Mouse (Mus musculus) embryonic facial prominence, embryonic 11.5 days (tissue): ENCODE measurements around the gene Nfasc. TPM values are rescaled to one million over a fixed set of nuclear protein-coding genes. Genes with fewer than 3 reads are reported as not detected.

ENCODE experiments used
- ATAC-seq: fragments of 200-750 bp; cut with Nextera tagmentation; replicated peaks from 2 replicates; pipeline ENCODE4 v1.8.0; 2017; ENCODE audit warnings: low read depth; ENCODE audit not compliant: insufficient number of reproducible peaks, low FRiP score, low TSS enrichment
- DNase-seq: peaks from one replicate; pipeline ENCODE4 v3.0.0-alpha.2; 2015; ENCODE audit warnings: low spot score
- H3K27ac ChIP-seq: fragments of 300-500 bp; sonication (generic); replicated peaks from 2 replicates; pipeline ENCODE4 v1.5.1; 2014; ENCODE audit warnings: mild to moderate bottlenecking, low read depth, low read length, control low read depth
- H3K27me3 ChIP-seq: fragments of 300-500 bp; sonication (generic); 2 replicates; pipeline ENCODE4 v1.6.1; 2014; ENCODE audit warnings: mild to moderate bottlenecking, low read length, moderate library complexity, mixed read lengths; ENCODE audit not compliant: control insufficient read depth, insufficient read depth
- H3K36me3 ChIP-seq: fragments of 300-500 bp; sonication (generic); replicated peaks from 2 replicates; pipeline ENCODE4 v1.6.1; 2014; ENCODE audit warnings: low read depth, mild to moderate bottlenecking, low read length, moderate library complexity, mixed read lengths; ENCODE audit not compliant: control insufficient read depth, insufficient read depth
- H3K4me1 ChIP-seq: fragments of 300-500 bp; sonication (generic); 2 replicates; pipeline ENCODE4 v1.6.1; 2014; ENCODE audit warnings: low read length, mixed read lengths; ENCODE audit not compliant: control insufficient read depth, insufficient read depth
- H3K4me2 ChIP-seq: fragments of 300-500 bp; sonication (generic); 2 replicates; pipeline ENCODE4 v1.6.1; 2014; ENCODE audit warnings: low read depth, mild to moderate bottlenecking, control low read depth, low read length, moderate library complexity
- H3K4me3 ChIP-seq: fragments of 300-500 bp; sonication (generic); 2 replicates; pipeline ENCODE4 v1.5.1; 2014; ENCODE audit warnings: low read depth, low read length, control low read depth
- H3K9ac ChIP-seq: fragments of 300-500 bp; sonication (generic); replicated peaks from 2 replicates; pipeline ENCODE4 v1.6.1; 2014; ENCODE audit warnings: mild to moderate bottlenecking, control low read depth, low read length
- H3K9me3 ChIP-seq: fragments of 300-500 bp; sonication (generic); replicated peaks from 2 replicates; pipeline ENCODE4 v1.6.1; 2016; ENCODE audit warnings: mild to moderate bottlenecking, low read length, inconsistent platforms, mixed read lengths; ENCODE audit not compliant: control insufficient read depth
- WGBS: fragments of 180-500 bp; shearing (Covaris S2); extraction: QIAGEN DNeasy Blood & Tissue Kit; methylation state at CpG from one replicate; pipeline ENCODE4 v1.1.7; 2014; 5-methylcytosine and 5-hydroxymethylcytosine counted together
- polyA plus RNA-seq: library from polyadenylated mRNA; unstranded; fragments of >200 nt; fragmentation: Nextera tagmentation; extraction: Ambion mirVana; gene quantifications from 2 replicates; pipeline ENCODE4 v1.2.1, GENCODE M21; 2014

Gene Nfasc
- polyA plus RNA-seq, 1 experiment from 2014 or later: 3.6 TPM

DNA sequence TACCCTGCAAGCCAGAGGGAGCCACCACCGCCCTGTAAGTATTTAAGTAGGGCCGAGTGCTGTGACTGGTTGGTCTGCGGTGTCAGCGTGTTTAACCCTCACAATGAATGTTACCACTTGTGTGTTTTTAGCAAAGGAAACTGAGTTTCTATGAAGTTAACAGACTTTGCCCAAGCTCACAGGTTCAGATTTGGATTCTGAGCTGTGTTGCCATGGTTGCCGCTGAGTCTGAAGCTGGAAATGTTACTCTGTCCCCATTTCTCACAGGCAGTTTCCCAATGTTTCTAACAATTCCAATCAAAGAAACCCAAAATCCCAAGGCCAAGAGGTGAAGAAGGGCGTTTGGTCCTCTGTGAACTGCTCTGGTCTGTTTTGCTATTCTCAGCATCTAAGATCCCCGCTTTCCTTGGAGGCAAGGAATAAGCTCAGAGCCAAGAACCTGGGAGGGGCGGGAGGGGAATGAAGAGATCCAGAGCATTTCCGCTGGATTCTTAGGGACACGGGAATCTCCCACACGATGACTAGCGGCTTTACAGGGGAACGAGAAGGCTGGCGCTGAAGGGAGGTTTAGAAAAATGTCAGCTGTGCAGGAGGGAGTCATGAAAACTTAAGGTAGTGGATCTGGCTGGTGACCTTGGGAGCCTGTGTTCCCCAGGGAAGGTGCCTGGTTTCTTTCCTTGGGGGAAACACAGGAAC is 117.8 kb downstream of the Nfasc start:
- Histone ChIP-seq H3K27me3 (no peaks in the 10 kb centered on the region), H3K27ac (no peak overlapping the region), H3K4me3 (no peak overlapping the region), H3K36me3 (no peaks in the 10 kb centered on the region), H3K9me3 (no peaks in the 10 kb centered on the region), H3K4me1 (no peaks in the 10 kb centered on the region), H3K9ac (no peak overlapping the region), H3K4me2 (no peak overlapping the region)
- WGBS: 42% methylated on average over 14 of the region's 14 CpGs
- peak; percentile 20 for DNase-seq
- ATAC-seq: no peak

DNA sequence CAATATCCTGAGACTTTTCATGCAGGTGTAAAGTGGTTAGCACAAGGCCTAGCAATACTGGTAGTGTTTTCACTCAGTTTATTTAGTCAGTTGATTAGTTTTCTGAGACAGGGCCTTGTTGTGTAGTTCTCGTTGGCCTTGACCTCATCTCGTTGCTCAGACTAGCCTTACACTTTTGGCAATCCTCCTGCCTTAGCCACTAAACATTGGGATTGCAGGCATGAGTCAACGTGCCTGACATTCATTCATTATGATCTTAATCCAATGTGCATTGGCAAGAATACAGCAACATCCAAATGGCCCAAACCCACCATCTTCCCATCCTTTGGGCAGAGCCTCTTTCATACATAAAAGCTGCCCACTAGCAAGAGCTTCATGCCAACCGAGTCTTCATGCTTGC is 129.5 kb downstream of the Nfasc start:
- Histone ChIP-seq H3K9ac (no peak overlapping the region), H3K4me1 (no peaks in the 10 kb centered on the region), H3K27ac (no peak overlapping the region), H3K9me3 (no peaks in the 10 kb centered on the region), H3K27me3 (no peaks in the 10 kb centered on the region), H3K4me2 (no peak overlapping the region), H3K4me3 (no peak overlapping the region), H3K36me3 (no peaks in the 10 kb centered on the region)
- DNase-seq (no peak), ATAC-seq (no peak)
- WGBS: 81% methylated on average over 4 of the region's 4 CpGs

DNA sequence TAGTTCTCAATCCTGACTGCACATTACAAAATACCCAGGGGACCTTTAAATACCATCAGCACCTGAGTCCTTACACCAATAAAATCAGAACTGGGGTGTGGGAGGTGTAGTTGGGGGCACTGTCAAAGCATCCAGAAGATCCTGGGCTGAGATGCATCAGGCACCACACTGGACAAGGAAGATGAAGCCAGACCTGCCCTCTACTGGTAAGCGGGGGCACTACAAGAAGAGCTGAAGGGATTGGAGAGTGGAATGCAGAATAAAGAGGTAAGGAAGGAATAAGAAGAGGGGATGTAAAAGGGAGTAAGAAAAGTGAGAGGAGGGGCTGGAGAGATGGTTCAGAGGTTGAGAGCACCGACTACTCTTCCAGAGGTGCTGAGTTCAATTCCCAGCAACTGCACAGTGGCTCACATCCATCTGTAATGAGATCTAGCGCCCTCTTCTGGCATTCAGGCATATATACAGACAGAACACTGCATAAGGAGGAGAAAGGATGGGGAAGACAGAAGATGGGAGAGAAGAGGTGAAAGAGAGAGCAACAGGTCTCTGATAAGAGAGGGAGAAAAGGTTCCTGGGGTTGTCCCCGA is 132.5 kb downstream of the Nfasc start:
- Histone ChIP-seq H3K27me3 (no peaks in the 10 kb centered on the region), H3K4me3 (no peak overlapping the region), H3K4me2 (no peak overlapping the region), H3K9me3 (no peaks in the 10 kb centered on the region), H3K36me3 (no peaks in the 10 kb centered on the region), H3K4me1 (no peaks in the 10 kb centered on the region), H3K9ac (no peak overlapping the region), H3K27ac (no peak overlapping the region)
- DNase-seq (peak; percentile 64), ATAC-seq (0 out of 2 replicates have a peak, but pooled peaks have one; percentile 40)
- 36% methylated on average over 4 of the region's 4 CpGs for WGBS

DNA sequence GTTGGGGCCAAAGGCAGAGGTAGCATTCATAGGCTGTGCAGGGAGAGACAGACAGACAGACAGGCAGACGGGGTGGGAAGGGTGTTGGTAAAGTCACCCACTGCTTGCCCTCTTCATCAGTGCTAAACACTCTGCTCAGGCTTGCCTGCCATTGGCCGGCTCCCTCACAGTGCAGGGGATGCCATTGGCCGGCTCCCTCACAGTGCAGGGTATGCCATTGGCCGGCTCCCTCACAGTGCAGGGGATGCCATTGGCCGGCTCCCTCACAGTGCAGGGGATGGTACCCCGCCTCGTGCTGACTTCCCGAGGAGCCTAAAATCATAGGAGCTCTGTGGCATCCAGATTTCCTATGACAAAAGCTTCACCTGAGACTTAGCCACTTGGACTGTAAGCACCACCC is 139.4 kb downstream of the Nfasc start:
- Histone ChIP-seq H3K4me2 (no peak overlapping the region), H3K4me3 (no peak overlapping the region), H3K9ac (no peak overlapping the region), H3K9me3 (no peaks in the 10 kb centered on the region), H3K27ac (no peak overlapping the region), H3K4me1 (no peaks in the 10 kb centered on the region), H3K27me3 (no peaks in the 10 kb centered on the region), H3K36me3 (no peaks in the 10 kb centered on the region)
- DNase-seq (no peak), ATAC-seq (0 out of 2 replicates have a peak, but pooled peaks have one; percentile 34)
- WGBS: 51% methylated on average over 8 of the region's 8 CpGs

DNA sequence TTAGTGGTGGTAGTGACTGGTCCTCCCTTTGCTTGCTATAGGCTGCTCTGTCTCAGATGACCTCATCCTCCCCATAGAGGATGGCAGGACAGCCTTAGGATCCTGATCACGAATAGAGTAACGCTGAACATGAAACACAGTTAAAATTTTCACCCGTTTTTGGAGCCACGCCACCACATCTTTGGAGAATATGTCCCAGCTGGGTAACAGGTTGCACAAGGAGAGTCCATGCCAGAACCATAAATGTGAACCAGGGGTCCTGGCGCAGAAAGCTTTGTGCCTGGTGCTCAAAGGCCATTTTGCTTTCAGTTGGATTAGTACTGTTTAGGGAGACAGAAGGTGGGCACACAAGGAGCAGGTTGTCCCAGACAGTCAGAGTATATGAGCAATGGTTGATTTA is 143.6 kb downstream of the Nfasc start:
- Histone ChIP-seq H3K9ac (no peak overlapping the region), H3K4me1 (no peaks in the 10 kb centered on the region), H3K9me3 (no peaks in the 10 kb centered on the region), H3K27ac (no peak overlapping the region), H3K4me2 (no peak overlapping the region), H3K27me3 (no peaks in the 10 kb centered on the region), H3K36me3 (no peaks in the 10 kb centered on the region), H3K4me3 (no peak overlapping the region)
- DNase-seq (no peak), ATAC-seq (no peak)
- 89% methylated on average over 5 of the region's 5 CpGs for WGBS

DNA sequence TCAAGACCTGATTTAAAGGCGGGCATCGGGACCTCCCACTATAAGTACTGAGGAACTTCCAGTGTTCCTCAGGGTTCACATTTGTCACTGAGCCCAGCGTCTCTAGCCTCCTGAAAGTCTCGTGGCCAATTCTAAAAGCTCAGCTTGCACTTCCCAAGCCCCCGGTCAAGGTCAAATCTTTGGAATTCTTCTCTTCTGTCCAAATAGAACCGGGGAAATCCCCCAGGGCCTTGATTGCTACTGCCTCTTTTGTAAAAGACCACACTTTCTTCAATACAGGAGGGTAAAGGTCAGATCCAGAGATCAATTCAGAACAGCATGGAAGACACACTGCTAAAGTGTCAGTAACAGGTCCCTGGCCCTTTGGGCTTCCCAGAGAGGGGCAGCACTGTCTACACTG is 145.9 kb downstream of the Nfasc start:
- WGBS: 36% methylated on average over 6 of the region's 6 CpGs
- H3K9me3 ChIP-seq: no peaks in the 10 kb centered on the region
- DNase-seq (no peak), ATAC-seq (no peak)
- H3K4me1 ChIP-seq: no peaks in the 10 kb centered on the region
- no peak overlapping the region for H3K9ac ChIP-seq
- H3K27me3 ChIP-seq: no peaks in the 10 kb centered on the region
- H3K4me3 ChIP-seq: no peak overlapping the region
- no peak overlapping the region for H3K27ac ChIP-seq
- no peak overlapping the region for H3K4me2 ChIP-seq
- no peaks in the 10 kb centered on the region for H3K36me3 ChIP-seq

DNA sequence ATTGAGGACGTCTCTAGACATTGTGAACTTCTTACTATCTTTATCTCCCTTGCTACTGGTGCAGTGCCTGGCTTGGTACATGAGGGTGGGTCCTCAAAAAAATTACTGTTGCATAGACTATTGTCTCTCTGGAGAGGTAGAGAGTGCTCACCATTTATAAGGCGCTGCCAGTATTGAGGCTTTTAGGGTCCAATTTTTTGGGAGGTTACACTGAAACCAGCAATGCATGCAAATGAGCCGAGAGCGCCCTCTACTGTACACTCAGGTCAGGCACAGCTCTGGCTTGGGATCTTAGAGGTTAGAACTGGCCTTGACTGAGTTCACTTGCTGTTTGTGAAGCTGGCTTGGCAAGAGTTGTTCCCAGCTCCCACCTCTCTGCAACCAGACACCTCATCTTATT is 147.0 kb downstream of the Nfasc start:
- Histone ChIP-seq H3K9ac (no peak overlapping the region), H3K27me3 (no peaks in the 10 kb centered on the region), H3K4me1 (no peaks in the 10 kb centered on the region), H3K9me3 (no peaks in the 10 kb centered on the region), H3K36me3 (no peaks in the 10 kb centered on the region), H3K4me2 (no peak overlapping the region), H3K27ac (no peak overlapping the region), H3K4me3 (no peak overlapping the region)
- WGBS: 11% methylated on average over 4 of the region's 4 CpGs
- DNase-seq (peak; percentile 88), ATAC-seq (peak; percentile 45)

DNA sequence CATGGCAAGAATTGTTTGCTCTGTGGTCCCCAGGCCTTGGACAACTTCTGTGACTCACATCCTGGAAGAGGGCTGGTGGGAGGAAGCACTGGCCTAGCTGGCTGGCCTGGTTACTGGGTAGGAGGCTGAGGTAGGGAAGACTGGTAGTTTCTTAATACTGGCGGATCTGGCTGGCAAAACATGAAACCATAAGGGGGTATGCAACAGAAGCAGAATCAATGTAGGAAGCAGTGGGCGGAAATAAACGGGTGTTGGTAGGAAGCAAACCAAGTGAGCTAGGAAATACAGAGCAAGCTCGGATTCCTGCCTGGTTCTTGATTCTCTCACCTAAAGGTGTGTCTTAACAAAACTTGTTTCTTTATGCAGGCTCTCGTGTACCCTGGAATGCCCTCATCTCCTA is 149.5 kb downstream of the Nfasc start:
- H3K4me1 ChIP-seq: no peaks in the 10 kb centered on the region

More for the DNA sequence above, 149.5 kb downstream of the Nfasc start:
- Histone ChIP-seq H3K4me3 (no peak overlapping the region), H3K36me3 (no peaks in the 10 kb centered on the region), H3K27me3 (no peaks in the 10 kb centered on the region), H3K4me2 (no peak overlapping the region), H3K9me3 (no peaks in the 10 kb centered on the region), H3K9ac (no peak overlapping the region), H3K27ac (no peak overlapping the region)
- 86% methylated on average over 5 of the region's 5 CpGs for WGBS
- ATAC-seq: no peak
- DNase-seq: no peak
